8 mouse cellular contexts compared by ENCODE assay signal in genomic region chr7:80401860-80402641, GRCm38 (mm10). TPM values are rescaled to one million over a fixed set of nuclear protein-coding genes. Genes with fewer than 3 reads are reported as not detected.
DNase-seq lines count a peak whose midpoint lies in the region; ATAC-seq and TF ChIP-seq lines count a peak whose summit lies in the region.

No protein-coding gene starts in this region.

- no peak for TF ChIP-seq CTCF in brain, embryonic 14.5 days (IDR thresholded peaks at IDR 0.05; ENCODE audit: borderline replicate concordance, extremely low read depth, insufficient read depth, insufficient read length)

- peak overlapping the region; percentile 78 for H3K27ac ChIP-seq in forebrain, embryonic 15.5 days (replicated peaks)
- H3K27ac ChIP-seq in liver, embryonic 13.5 days: peak overlapping the region; percentile 75

- ATAC-seq in cerebellum, adult (ENCODE audit: insufficient number of reproducible peaks, low FRiP score, low TSS enrichment): no peak
- peak; percentile 39 for ATAC-seq in forebrain, embryonic 15.5 days (replicated peaks)
- ATAC-seq in liver, embryonic 13.5 days (ENCODE audit: low read depth): peak; percentile 34

- H3K4me2 ChIP-seq in forebrain, embryonic 15.5 days (replicated peaks): peak overlapping the region; percentile 96
- H3K4me2 ChIP-seq in liver, embryonic 13.5 days: peak overlapping the region; percentile 90

- H3K4me3 ChIP-seq in forebrain, embryonic 15.5 days: peak overlapping the region; percentile 94
- H3K4me3 ChIP-seq in liver, embryonic 13.5 days (replicated peaks): peak overlapping the region; percentile 76

- H3K4me1 ChIP-seq in forebrain, embryonic 15.5 days: peaks cover 44% of the 10 kb centered on the region
- H3K4me1 ChIP-seq in liver, embryonic 13.5 days (replicated peaks): peaks cover 47% of the 10 kb centered on the region

- no peaks in the 10 kb centered on the region for H3K27me3 ChIP-seq in forebrain, embryonic 15.5 days
- H3K27me3 ChIP-seq in liver, embryonic 13.5 days: peaks cover 69% of the 10 kb centered on the region

- H3K9me3 ChIP-seq in forebrain, embryonic 15.5 days: no peaks in the 10 kb centered on the region
- no peaks in the 10 kb centered on the region for H3K9me3 ChIP-seq in liver, embryonic 13.5 days (replicated peaks)

- DNase-seq in cerebellum, adult 18-20 months: peak; percentile 38 to 69
- DNase-seq in brain, embryonic 14.5 days (ENCODE audit: low read depth): peak; percentile 35
- DNase-seq in induced T-regulatory cell, adult 2 months (ENCODE audit: low read depth): peak; percentile 66
- no peak for DNase-seq in liver, embryonic 13.5 days
- DNase-seq in neural tube, embryonic 10.5 days (ENCODE audit: extremely low spot score, low spot score): peak; percentile 74
- peak; percentile 73 for DNase-seq in yolk sac, embryonic 10.5 days (ENCODE audit: low spot score)

- no peak for TF ChIP-seq POLR2A in brain, embryonic 14.5 days (IDR thresholded peaks at IDR 0.05; ENCODE audit: borderline replicate concordance, extremely low read depth, insufficient read depth, insufficient read length, poor library complexity, severe bottlenecking)

- WGBS in forebrain, embryonic 15.5 days: under 1% methylated on average over 93 of the region's 102 CpGs
- WGBS in liver, embryonic 13.5 days (ENCODE audit: insufficient replicate concordance): under 1% methylated on average over 69 of the region's 102 CpGs

- H3K9ac ChIP-seq in forebrain, embryonic 15.5 days (replicated peaks): peak overlapping the region; percentile 97
- peak overlapping the region; percentile 85 for H3K9ac ChIP-seq in liver, embryonic 13.5 days

- H3K36me3 ChIP-seq in forebrain, embryonic 15.5 days: peaks cover 4% of the 10 kb centered on the region
- peaks cover 9% of the 10 kb centered on the region; the same call in 1 of the 2 replicates for H3K36me3 ChIP-seq in liver, embryonic 13.5 days

RNA-seq across cellular contexts. Expression of gene Furin, which starts 3.2 kb away (rescaled TPM):
- polyA plus RNA-seq in brain, embryonic 14.5 days (2012; rRNA removed): 13.3 and 22.8 TPM in 2 replicates
- 4.8 and 4.9 TPM in 2 replicates for polyA plus RNA-seq in forebrain, embryonic 15.5 days (2015; fragmentation: Nextera tagmentation; extraction: Ambion mirVana)
- polyA plus RNA-seq in liver, embryonic 13.5 days (2015; fragmentation: Nextera tagmentation; extraction: Ambion mirVana): 3.8 and 4.1 TPM in 2 replicates

RNA-seq across cellular contexts. Expression of gene Fes, which starts 14.3 kb away (rescaled TPM):
- polyA plus RNA-seq in brain, embryonic 14.5 days (2012; rRNA removed): 7.1 and 8.0 TPM in 2 replicates
- 2.6 and 3.3 TPM in 2 replicates for polyA plus RNA-seq in forebrain, embryonic 15.5 days (2015; fragmentation: Nextera tagmentation; extraction: Ambion mirVana)
- polyA plus RNA-seq in liver, embryonic 13.5 days (2015; fragmentation: Nextera tagmentation; extraction: Ambion mirVana): 10.6 and 12.0 TPM in 2 replicates

RNA-seq across cellular contexts. Expression of gene Man2a2, which starts 30.9 kb away (rescaled TPM):
- 59.9 and 78.3 TPM in 2 replicates for polyA plus RNA-seq in brain, embryonic 14.5 days (2012; rRNA removed)
- polyA plus RNA-seq in forebrain, embryonic 15.5 days (2015; fragmentation: Nextera tagmentation; extraction: Ambion mirVana): 19.2 and 20.3 TPM in 2 replicates
- polyA plus RNA-seq in liver, embryonic 13.5 days (2015; fragmentation: Nextera tagmentation; extraction: Ambion mirVana): 2.2 and 2.6 TPM in 2 replicates

RNA-seq across cellular contexts. Expression of gene Hddc3, which starts 59.1 kb away (rescaled TPM):
- 45.0 and 61.4 TPM in 2 replicates for polyA plus RNA-seq in brain, embryonic 14.5 days (2012; rRNA removed)
- 23.0 and 25.4 TPM in 2 replicates for polyA plus RNA-seq in forebrain, embryonic 15.5 days (2015; fragmentation: Nextera tagmentation; extraction: Ambion mirVana)
- polyA plus RNA-seq in liver, embryonic 13.5 days (2015; fragmentation: Nextera tagmentation; extraction: Ambion mirVana): 3.8 and 4.2 TPM in 2 replicates
